Mouse (Mus musculus): ENCODE results near the gene Dph5.
"Not testable (repeated sequence)": the region's sequence is repeated elsewhere in the genome, so short reads cannot be mapped to it uniquely, and the experiment has no call there.

The Dph5 gene

GRCm38 (mm10) chr3:115892341-115892740 lies 4.7 kb downstream of the Dph5 start:
- no peak for DNase-seq (ENCODE audit: low read depth, low spot score)

- no peak for DNase-seq (ENCODE audit: low read depth, low spot score)
Measured at GRCm38 (mm10) chr3:115893166-115893565, 5.5 kb downstream of the Dph5 start.

- DNase-seq (ENCODE audit: low read depth, low spot score), result no peak
Measured at GRCm38 (mm10) chr3:115898354-115898948, 10.8 kb downstream of the Dph5 start.

- no peak for DNase-seq (ENCODE audit: low read depth, low spot score)
Measured at GRCm38 (mm10) chr3:115902301-115902956, 14.8 kb downstream of the Dph5 start.

GRCm38 (mm10) chr3:115905067-115905466 lies 17.4 kb downstream of the Dph5 start:
- DNase-seq (ENCODE audit: low read depth, low spot score), result no peak

GRCm38 (mm10) chr3:115905567-115905966 lies 17.9 kb downstream of the Dph5 start:
- DNase-seq (ENCODE audit: low read depth, low spot score), result no peak

GRCm38 (mm10) chr3:115907406-115907805 lies 19.8 kb downstream of the Dph5 start:
- DNase-seq (ENCODE audit: low read depth, low spot score), result not testable (repeated sequence)

- DNase-seq (ENCODE audit: low read depth, low spot score), result no peak
Measured at GRCm38 (mm10) chr3:115924401-115925190, 37.0 kb downstream of the Dph5 start.

GRCm38 (mm10) chr3:115926531-115926930 lies 38.9 kb downstream of the Dph5 start:
- DNase-seq (ENCODE audit: low read depth, low spot score), result no peak

GRCm38 (mm10) chr3:115931701-115932100 lies 44.1 kb downstream of the Dph5 start:
- DNase-seq (ENCODE audit: low read depth, low spot score), result no peak

- DNase-seq (ENCODE audit: low read depth, low spot score), result no peak
Measured at GRCm38 (mm10) chr3:115933293-115934186, 45.9 kb downstream of the Dph5 start.

- DNase-seq (ENCODE audit: low read depth, low spot score), result peak; percentile 37
Measured at GRCm38 (mm10) chr3:115936734-115937599, 49.3 kb downstream of the Dph5 start.

- no peak for DNase-seq (ENCODE audit: low read depth, low spot score)
Measured at GRCm38 (mm10) chr3:115937807-115938206, 50.2 kb downstream of the Dph5 start.

GRCm38 (mm10) chr3:115940510-115940909 lies 52.9 kb downstream of the Dph5 start:
- no peak for DNase-seq (ENCODE audit: low read depth, low spot score)

- DNase-seq (ENCODE audit: low read depth, low spot score), result no peak
Measured at GRCm38 (mm10) chr3:115941464-115941863, 53.8 kb downstream of the Dph5 start.

GRCm38 (mm10) chr3:115944376-115944775 lies 56.7 kb downstream of the Dph5 start:
- DNase-seq (ENCODE audit: low read depth, low spot score), result no peak

GRCm38 (mm10) chr3:115946272-115946671 lies 58.6 kb downstream of the Dph5 start:
- DNase-seq (ENCODE audit: low read depth, low spot score), result no peak

- no peak for DNase-seq (ENCODE audit: low read depth, low spot score)
Measured at GRCm38 (mm10) chr3:115949220-115949920, 61.7 kb downstream of the Dph5 start.

- no peak for DNase-seq (ENCODE audit: low read depth, low spot score)
Measured at GRCm38 (mm10) chr3:115949921-115950877, 62.6 kb downstream of the Dph5 start.

All from c-Kit-negative CD71-positive TER-119-positive erythroid progenitor cells, embryonic 14.5 days (primary cell).